Mouse (Mus musculus) kidney, adult 2 months (tissue): ENCODE results near the gene Rfx3. TPM values are rescaled to one million over a fixed set of nuclear protein-coding genes. Genes with fewer than 3 reads are reported as not detected.

ENCODE experiments used
- DNase-seq: peaks from one replicate; pipeline ENCODE4 v3.0.0; 2021
- H3K27ac ChIP-seq: fragments of 200-500 bp; 2 replicates; pipeline ENCODE4 v1.5.1; 2012; ENCODE audit warnings: low read depth, low read length, control low read depth, inconsistent platforms; ENCODE audit not compliant: insufficient read depth
- H3K27me3 ChIP-seq: fragments of 200-500 bp; replicated peaks from 2 replicates; pipeline ENCODE4 v1.6.1; 2012; ENCODE audit warnings: mild to moderate bottlenecking, moderate library complexity, low read length, inconsistent platforms; ENCODE audit not compliant: control insufficient read depth, insufficient read depth
- H3K36me3 ChIP-seq: fragments of 200-500 bp; 2 replicates; pipeline ENCODE4 v1.6.1; 2012; ENCODE audit warnings: mild to moderate bottlenecking, moderate library complexity, low read length, inconsistent platforms; ENCODE audit not compliant: control insufficient read depth, insufficient read depth
- H3K4me1 ChIP-seq: fragments of 200-500 bp; 2 replicates; pipeline ENCODE4 v1.6.1; 2011; ENCODE audit warnings: low read length; ENCODE audit not compliant: control insufficient read depth, insufficient read depth
- H3K4me3 ChIP-seq: fragments of 200-500 bp; 2 replicates; pipeline ENCODE4 v1.5.1; 2011; ENCODE audit warnings: mild to moderate bottlenecking, low read depth, low read length, control low read depth; ENCODE audit not compliant: insufficient read depth
- CTCF ChIP-seq: fragments of 200-500 bp; conservative IDR thresholded peaks from 2 replicates; pipeline ENCODE4 v1.5.1; 2011; ENCODE audit warnings: low read depth, mild to moderate bottlenecking, control low read depth, low read length, moderate library complexity, mixed read lengths; ENCODE audit not compliant: insufficient read depth, insufficient read length
- POLR2A ChIP-seq: fragments of 200-500 bp; IDR thresholded peaks from one replicate; pipeline ENCODE4 v1.6.1; 2011; ENCODE audit warnings: low read depth, low read length, control low read depth
- WGBS: fragments of 180-500 bp; shearing (Covaris S2); methylation state at CpG from one replicate; pipeline ENCODE4 v1.1.7; 2018; 5-methylcytosine and 5-hydroxymethylcytosine counted together
- polyA plus RNA-seq: library from polyadenylated mRNA; depleted of rRNA; stranded (reverse); fragments of >200 nt; gene quantifications from 2 replicates; pipeline ENCODE4 v1.2.3, GENCODE M21; 2012

The Rfx3 gene
- polyA plus RNA-seq, 1 experiment: 1.9 TPM

DNA sequence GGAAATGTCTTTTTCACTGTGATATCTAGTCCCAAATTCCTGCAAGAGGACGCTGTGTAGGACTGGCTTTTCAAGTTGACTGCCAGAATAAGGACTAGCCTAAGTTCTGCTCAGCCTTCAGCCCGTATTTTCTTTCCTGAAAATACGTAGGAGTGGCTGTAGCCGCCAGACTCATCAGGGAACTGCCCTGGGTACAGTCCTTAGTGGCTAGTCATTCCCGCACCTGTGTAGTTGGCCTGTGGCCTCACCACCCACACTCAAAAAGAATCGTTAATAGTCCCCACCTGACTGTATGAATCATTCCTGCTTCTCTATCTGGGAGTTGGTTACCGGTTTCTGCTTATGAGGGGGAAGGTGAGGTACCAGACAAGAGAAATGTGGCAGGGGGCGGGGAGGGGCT lies 272.1 kb downstream of the Rfx3 start:
- Histone ChIP-seq H3K27ac (no peak overlapping the region), H3K4me3 (no peak overlapping the region), H3K4me1 (no peaks in the 10 kb centered on the region), H3K36me3 (no peaks in the 10 kb centered on the region), H3K27me3 (no peaks in the 10 kb centered on the region)
- TF ChIP-seq CTCF (no peak), POLR2A (no peak)
- WGBS: 47% methylated on average over 8 of the region's 8 CpGs
- DNase-seq: no peak

DNA sequence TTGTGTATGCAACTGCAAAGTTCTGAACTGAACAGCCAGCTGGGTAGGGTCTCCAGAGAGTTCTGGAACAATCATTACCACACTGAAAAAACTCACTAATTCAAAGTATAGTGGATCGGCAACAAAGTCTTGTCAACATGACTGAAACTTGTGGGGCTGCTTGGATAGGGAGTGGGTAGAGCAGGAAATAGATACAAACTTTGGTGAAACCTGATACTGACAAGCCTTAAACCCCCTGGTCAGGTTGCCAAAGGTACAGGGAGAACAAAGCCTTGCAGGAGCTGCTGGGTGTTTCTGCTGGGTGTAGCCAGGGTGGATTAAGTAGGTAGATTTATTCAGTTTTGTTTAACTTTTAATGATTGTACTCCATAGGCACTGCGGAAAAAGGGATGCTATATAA lies 274.4 kb downstream of the Rfx3 start:
- Histone ChIP-seq H3K27ac (no peak overlapping the region), H3K36me3 (no peaks in the 10 kb centered on the region), H3K4me3 (no peak overlapping the region), H3K27me3 (no peaks in the 10 kb centered on the region), H3K4me1 (no peaks in the 10 kb centered on the region)
- WGBS: 53% methylated on average over 2 of the region's 2 CpGs
- TF ChIP-seq POLR2A: no peak
- DNase-seq: no peak

DNA sequence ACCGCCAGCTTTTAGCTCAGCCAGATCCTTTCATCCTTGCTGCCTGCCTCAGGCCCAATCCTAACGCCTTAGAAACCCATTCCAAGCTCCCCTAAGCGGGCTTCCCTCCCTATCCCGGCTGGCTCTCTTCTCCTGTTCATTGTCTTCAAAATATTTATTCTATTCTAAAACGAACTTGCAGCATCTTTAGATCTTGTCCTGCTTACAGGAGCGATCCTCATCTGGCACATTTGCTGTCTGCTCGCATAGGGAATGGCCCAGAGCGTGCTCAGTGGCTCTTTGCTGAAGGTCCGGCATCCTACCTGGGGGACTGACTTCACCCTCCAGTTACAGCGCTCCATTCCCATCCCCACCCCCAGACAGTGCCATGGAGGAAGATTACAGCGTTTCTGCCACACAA lies 292.0 kb downstream of the Rfx3 start:
- H3K4me1 ChIP-seq: no peaks in the 10 kb centered on the region
- no peaks in the 10 kb centered on the region for H3K36me3 ChIP-seq
- WGBS: 79% methylated on average over 11 of the region's 11 CpGs
- no peak overlapping the region for H3K4me3 ChIP-seq
- no peak overlapping the region for H3K27ac ChIP-seq
- no peak for DNase-seq
- TF ChIP-seq POLR2A: no peak
- TF ChIP-seq CTCF: no peak
- H3K27me3 ChIP-seq: no peaks in the 10 kb centered on the region

DNA sequence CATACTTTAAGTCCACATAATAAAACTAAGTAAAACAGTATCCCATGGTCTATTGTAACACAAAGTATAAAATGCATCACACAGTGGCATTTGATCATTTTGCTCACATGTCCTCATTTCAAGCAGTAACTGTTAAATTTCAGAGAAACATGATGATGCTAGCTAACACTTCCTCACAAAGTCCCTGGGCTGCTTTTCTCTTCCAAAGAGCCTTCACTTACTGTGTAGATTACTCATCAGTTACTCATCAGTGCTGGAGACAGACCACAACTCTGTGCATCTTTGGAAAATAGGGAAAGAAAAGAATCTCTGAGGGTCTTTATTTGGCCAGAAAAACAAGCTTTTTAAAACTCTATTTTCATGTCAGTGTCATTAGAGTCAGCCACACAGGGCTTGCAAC lies 294.7 kb downstream of the Rfx3 start:
- DNase-seq: no peak
- Histone ChIP-seq H3K4me3 (no peak overlapping the region), H3K36me3 (no peaks in the 10 kb centered on the region), H3K27ac (no peak overlapping the region), H3K27me3 (no peaks in the 10 kb centered on the region), H3K4me1 (no peaks in the 10 kb centered on the region)
- TF ChIP-seq POLR2A: no peak
- no peak for TF ChIP-seq CTCF
